Mouse (Mus musculus): ENCODE data around the gene Muc4.

Gene Muc4

GRCm38 (mm10) chr16:32735586-32735985 lies at the start of gene Muc4:
TSS of gene Muc4 (plus strand) at chr16:32735886.
- DNase-seq (ENCODE audit: low spot score in 2 of 2) = no peak

- DNase-seq (ENCODE audit: low spot score in 2 of 2) = no peak
These were observed 49.7 kb upstream of the Muc4 start for GRCm38 (mm10) chr16:32685998-32686397.

GRCm38 (mm10) chr16:32687221-32687620 lies 48.5 kb upstream of the Muc4 start:
- no peak for DNase-seq (ENCODE audit: low spot score in 2 of 2)

DNA sequence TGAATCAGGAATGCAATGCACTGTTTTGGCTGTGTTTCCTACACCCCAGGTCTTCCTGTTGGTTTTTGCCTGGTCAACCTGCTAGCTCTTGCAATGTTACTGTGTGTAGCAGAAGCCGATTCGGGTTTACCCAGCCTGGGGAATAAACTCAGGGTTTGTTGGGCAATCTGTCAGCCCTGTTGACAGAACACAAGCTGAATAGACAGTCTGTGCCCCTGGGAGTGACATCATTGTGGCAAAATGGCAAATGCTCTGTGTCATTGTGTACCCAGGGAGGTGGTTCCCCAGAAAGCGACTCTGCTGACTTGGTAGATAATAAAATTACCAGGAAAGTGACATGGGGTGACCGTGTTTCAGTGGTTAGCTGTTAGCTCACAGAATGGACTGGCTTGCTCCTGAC lies 46.9 kb upstream of the Muc4 start:
- no peak for DNase-seq (ENCODE audit: low spot score in 2 of 2)

DNA sequence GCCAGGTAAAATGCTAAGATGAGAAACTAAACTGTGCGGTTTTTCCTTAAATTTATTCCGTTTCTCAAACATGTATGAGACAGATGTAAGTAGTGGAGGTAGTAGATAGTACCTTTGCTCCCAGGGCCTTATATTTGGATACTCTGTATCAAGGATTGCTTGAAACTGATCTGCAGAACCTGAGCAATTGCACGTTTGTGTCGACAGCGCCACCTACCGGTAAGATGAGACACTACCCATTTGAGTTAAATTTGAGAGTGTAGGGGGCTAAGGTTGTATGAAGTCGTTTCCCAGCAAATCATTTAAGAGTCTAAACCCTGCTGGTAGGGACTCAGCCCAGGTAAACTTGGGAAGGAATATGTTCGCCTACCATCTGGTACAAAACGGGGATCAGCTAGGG lies 46.2 kb upstream of the Muc4 start:
- DNase-seq (ENCODE audit: low spot score in 2 of 2) = peak in 1 of 2 experiments; percentile 68

DNA sequence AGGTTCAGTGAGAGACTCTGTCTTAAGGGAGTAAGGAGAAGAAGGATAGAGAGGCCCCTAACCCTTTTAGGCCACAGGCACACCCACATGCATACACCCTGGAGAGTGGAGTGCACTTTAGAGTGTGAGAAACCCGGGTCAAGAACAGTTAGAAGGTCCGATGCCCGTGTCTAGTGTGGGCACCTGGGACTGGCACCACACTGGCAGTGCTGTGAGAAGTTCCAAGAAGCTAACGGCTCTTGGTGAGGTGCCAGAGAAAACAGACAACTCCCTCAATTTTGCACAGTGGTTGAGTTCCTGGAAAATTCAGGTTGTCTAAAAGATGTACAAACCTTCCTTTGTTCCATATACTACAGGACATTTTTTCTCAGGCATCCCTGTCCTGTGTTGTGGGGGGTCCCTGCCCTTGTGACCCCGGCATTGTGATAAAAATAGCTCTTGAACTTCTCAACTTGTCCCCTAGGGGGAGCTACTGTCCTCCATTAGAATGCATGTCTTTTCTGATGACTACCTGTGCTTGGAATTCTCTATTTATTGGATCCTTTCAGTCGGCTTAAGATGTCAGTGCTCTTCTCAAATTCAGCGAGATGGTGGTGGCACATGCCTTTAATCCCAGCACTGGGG lies 38.7 kb upstream of the Muc4 start:
- no peak for DNase-seq (ENCODE audit: low spot score in 2 of 2)

GRCm38 (mm10) chr16:32697665-32698446 lies 37.8 kb upstream of the Muc4 start:
- no peak for DNase-seq (ENCODE audit: low spot score in 2 of 2)

- DNase-seq (ENCODE audit: low spot score in 2 of 2) = no peak
These were observed 37.1 kb upstream of the Muc4 start for GRCm38 (mm10) chr16:32698550-32698949.

DNA sequence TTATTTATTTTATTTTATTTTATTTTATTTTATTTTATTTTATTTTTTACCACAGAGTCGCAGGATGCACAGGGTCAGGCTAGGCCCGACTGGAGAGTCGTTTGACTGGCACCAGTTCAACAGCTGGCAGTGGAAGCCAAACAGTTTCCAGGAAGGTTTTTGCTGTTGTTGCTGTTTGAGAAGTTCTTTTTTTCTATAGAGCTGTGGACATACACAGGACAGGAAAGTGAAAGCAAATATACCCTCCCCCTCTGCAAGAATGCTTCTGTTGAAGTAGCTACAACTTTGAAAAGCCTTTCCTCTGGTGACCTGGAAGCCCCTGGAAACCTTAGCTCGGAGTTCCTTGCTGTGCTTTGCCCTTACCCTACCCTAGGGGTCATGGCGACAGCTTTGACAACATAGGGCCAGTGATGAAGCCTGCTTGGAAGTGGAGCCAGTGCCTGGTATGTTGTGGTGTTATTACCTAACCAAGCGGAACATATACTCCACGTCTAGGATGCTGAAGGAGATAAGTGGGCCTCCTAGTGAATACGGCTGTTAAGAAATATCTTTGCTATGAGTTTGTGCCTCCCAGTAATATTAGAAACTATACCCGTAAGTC lies 32.3 kb upstream of the Muc4 start:
- no peak for DNase-seq (ENCODE audit: low spot score in 2 of 2)

DNA sequence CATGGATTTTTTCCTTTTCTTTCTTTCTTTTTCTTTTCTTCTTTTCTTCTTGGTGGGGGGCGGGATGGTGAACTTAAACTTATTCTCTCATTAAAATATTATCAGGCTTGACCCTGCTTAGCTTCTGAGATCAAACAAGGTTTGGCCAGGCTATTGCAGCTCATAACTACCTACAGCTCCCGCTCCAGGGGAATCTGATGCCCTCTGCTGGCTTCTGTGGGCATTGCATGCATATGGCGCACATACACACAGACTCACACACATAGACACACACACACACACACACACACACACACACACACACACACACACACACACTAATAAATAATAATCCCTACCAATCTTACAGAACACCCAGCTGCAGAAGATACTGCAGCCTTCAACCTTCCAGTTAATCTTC lies 30.1 kb upstream of the Muc4 start:
- DNase-seq (ENCODE audit: low spot score in 2 of 2) = no peak

GRCm38 (mm10) chr16:32707111-32707823 lies 28.4 kb upstream of the Muc4 start:
- no peak for DNase-seq (ENCODE audit: low spot score in 2 of 2)

DNA sequence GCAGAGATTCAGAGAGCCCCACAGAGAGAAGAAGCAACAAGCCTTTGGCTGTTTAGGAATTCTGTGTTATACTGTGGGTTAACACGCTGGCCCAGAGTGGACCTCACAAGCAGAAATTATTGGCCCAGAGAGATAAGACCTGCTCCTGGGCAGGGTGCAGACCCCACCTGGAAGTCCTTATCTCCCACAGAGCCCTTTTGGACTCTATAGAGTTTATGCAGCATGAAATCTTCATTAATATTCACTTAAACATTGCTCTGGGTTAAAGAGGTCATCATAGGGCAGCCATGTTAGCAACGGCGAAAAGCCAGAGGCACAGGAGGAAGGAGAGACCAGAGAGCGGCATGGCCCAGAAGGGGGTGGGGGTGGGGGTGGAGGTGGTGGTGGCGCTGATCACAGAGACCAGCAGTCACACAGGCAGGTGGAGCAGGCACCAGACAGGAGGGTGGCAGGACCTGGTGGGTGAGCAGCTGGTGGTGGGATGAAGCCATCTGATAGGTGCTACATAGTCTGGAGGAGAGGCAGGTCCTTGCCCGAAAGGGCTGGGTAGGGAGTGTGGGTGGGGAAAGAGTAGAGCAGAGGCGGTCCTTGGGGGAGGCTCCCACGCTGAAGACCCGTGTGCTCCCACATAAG lies 27.7 kb upstream of the Muc4 start:
- no peak for DNase-seq (ENCODE audit: low spot score in 2 of 2)

DNA sequence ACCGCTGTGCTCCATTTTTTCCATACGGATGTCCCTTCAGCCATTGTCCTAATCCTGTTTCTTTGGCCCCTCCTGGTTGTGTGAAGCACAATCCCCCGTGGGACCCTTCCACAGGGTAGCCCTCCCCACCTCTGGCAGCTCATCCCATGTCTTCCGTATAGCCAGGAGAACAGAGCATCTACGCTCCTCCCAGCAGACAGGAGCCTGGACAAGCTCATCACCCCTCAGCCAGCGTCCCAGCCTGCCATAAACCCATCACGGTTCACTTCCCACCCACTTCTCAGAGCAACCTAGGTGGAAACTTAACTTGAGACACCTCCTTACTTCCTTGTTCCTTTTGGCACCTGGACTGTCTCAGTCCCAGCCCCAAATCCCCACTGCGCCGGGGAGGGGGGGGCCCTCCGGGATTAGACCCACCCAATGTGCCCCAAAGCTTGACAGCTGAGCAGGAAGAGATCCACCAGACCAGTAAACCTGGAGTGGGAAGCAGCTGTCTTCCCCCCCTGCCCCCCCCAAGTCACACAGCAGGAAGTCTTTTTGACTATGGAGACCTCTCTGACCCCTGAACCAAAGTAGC lies 27.1 kb upstream of the Muc4 start:
- DNase-seq (ENCODE audit: low spot score in 2 of 2) = no peak

- DNase-seq (ENCODE audit: low spot score in 2 of 2) = no peak
These were observed 26.6 kb upstream of the Muc4 start for GRCm38 (mm10) chr16:32709116-32709515.

GRCm38 (mm10) chr16:32710426-32711070 lies 25.1 kb upstream of the Muc4 start:
- no peak for DNase-seq (ENCODE audit: low spot score in 2 of 2)

DNA sequence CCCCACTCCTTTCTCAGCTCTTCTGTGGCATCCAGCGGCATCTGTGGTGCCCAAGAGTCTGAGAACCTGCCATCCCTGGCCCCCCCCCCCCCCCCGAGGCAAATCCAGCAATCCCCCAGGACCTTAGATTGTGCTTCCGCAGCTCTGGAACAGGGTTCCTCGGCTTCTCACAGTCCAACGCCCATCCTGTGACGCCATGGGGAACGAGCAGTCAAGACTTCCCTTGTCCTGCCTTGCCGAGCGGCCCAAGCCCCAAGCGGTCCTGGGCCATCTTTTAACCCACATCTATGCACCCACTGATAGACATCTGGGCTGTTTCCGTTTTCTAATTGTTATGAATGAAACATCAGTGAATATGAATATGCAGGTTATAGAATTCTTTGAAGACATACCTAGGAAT lies 23.5 kb upstream of the Muc4 start:
- DNase-seq (ENCODE audit: low spot score in 2 of 2) = no peak

- no peak for DNase-seq (ENCODE audit: low spot score in 2 of 2)
These were observed 22.1 kb upstream of the Muc4 start for GRCm38 (mm10) chr16:32713556-32713955.

DNA sequence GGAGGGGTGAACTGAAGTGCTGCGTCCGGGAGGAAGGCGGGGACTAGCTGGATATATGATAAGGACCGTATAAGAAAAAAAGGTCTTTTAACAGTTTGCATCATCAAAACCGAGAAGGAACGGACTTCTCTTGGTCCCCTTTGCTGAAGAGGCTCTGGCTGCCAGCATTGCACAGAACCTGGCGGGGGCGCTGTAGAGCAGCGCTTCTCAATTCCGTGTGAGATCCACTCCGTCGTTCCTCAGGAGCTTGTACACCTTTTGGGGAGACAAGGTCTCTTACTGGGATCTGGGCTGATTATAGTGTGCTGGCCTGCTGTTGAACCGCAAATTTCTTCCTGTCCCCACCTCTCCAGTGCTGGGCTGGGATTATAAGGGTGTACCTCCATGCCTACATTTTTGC lies 20.3 kb upstream of the Muc4 start:
- no peak for DNase-seq (ENCODE audit: low spot score in 2 of 2)

- no peak for DNase-seq (ENCODE audit: low spot score in 2 of 2)
These were observed 12.5 kb upstream of the Muc4 start for GRCm38 (mm10) chr16:32723163-32723562.

GRCm38 (mm10) chr16:32723767-32724166 lies 11.9 kb upstream of the Muc4 start:
- DNase-seq (ENCODE audit: low spot score in 2 of 2) = no peak

- no peak for DNase-seq (ENCODE audit: low spot score in 2 of 2)
These were observed 11.4 kb upstream of the Muc4 start for GRCm38 (mm10) chr16:32724259-32724658.

Measured in frontal cortex, postnatal 14 days (tissue).